Mouse (Mus musculus) macrophage (primary cell): ENCODE data around the gene Btn2a2. TPM values are rescaled to one million over a fixed set of nuclear protein-coding genes. Genes with fewer than 3 reads are reported as not detected.
"Not testable (repeated sequence)": the region's sequence is repeated elsewhere in the genome, so short reads cannot be mapped to it uniquely, and the experiment has no call there.

Experiments used
- H3K27ac ChIP-seq: fragments of 350-480 bp; formaldehyde crosslinking; 2 replicates; pipeline ENCODE4 v1.9.0; 2021
- H3K36me3 ChIP-seq: fragments of 350-480 bp; formaldehyde crosslinking; 2 replicates; pipeline ENCODE4 v1.9.0; 2021; ENCODE audit errors: inconsistent target
- H3K4me3 ChIP-seq: fragments of 350-480 bp; formaldehyde crosslinking; 2 replicates; pipeline ENCODE4 v1.9.0; 2021; ENCODE audit errors: inconsistent target
- H3K79me2 ChIP-seq: fragments of 350-480 bp; formaldehyde crosslinking; 2 replicates; pipeline ENCODE4 v1.9.0; 2021; ENCODE audit errors: inconsistent target
- WGBS: methylation state at CpG from one replicate; pipeline ENCODE4 v1.1.7; 2026; ENCODE audit warnings: inconsistent platforms; ENCODE audit not compliant: missing documents; 5-methylcytosine and 5-hydroxymethylcytosine counted together
- polyA plus RNA-seq: library from polyadenylated mRNA; stranded (reverse); fragments of 250-400 nt; gene quantifications from 3 replicates; pipeline ENCODE4 v1.2.4, GENCODE M21; 2018; ENCODE audit warnings: inconsistent platforms
- total RNA-seq, 78 experiments: library from RNA; depleted of rRNA; stranded (reverse); fragments of 250-400 nt; gene quantifications; 1 replicate in 9 of 78; 2 replicates in 24 of 78; 3 replicates in 43 of 78; 4 replicates in 2 of 78; pipeline ENCODE4 v1.2.4; 2018; ENCODE audit warnings: inconsistent platforms in 56 of 78

Gene Btn2a2
- total RNA-seq (2018; cell fraction: chromatin; rRNA removed), result not detected
- total RNA-seq (2018; cell fraction: cytosol; rRNA removed), result not detected
- total RNA-seq (2018; cell fraction: nucleus; rRNA removed), result not detected
- polyA plus RNA-seq, result not detected in 3 replicates

- H3K4me3 ChIP-seq, result no peak within 1 kb of the TSS
- 16% methylated on average over 12 of the region's 14 CpGs for WGBS
- H3K79me2 ChIP-seq, result no peaks in the 10 kb centered on the region
- H3K27ac ChIP-seq, result no peak within 1 kb of the TSS
- no peaks in the 10 kb centered on the region for H3K36me3 ChIP-seq
Observed at GRCm38 (mm10) chr13:23488400-23489322, at the start of gene Btn2a2. Gene Btn2a2, minus strand, starts transcription at chr13:23488857.

GRCm38 (mm10) chr13:23538249-23538648, 49.6 kb upstream of the Btn2a2 start:
- Histone ChIP-seq H3K36me3 (no peaks in the 10 kb centered on the region), H3K27ac (no peak overlapping the region; the same call in 1 of the 2 replicates), H3K79me2 (no peaks in the 10 kb centered on the region), H3K4me3 (no peak overlapping the region)
- 79% methylated on average over 5 of the region's 5 CpGs for WGBS

GRCm38 (mm10) chr13:23537006-23537710, 48.5 kb upstream of the Btn2a2 start:
- Histone ChIP-seq H3K4me3 (peak overlapping the region; percentile 39; the same call in 1 of the 2 replicates), H3K79me2 (no peaks in the 10 kb centered on the region), H3K27ac (peak overlapping the region; percentile 51; the same call in 1 of the 2 replicates), H3K36me3 (no peaks in the 10 kb centered on the region)
- WGBS, result 75% methylated on average over 2 of the region's 3 CpGs

- Histone ChIP-seq H3K4me3 (peak overlapping the region; percentile 39), H3K36me3 (no peaks in the 10 kb centered on the region), H3K27ac (peak overlapping the region; percentile 51), H3K79me2 (no peaks in the 10 kb centered on the region)
- WGBS, result 45% methylated on average over 7 of the region's 7 CpGs
Observed at GRCm38 (mm10) chr13:23536076-23536822, 47.6 kb upstream of the Btn2a2 start.

- Histone ChIP-seq H3K27ac (peak within 1 kb of the TSS; percentile 89), H3K4me3 (peak within 1 kb of the TSS; percentile 41)
- under 1% methylated on average over 22 of the region's 62 CpGs for WGBS
- H3K36me3 ChIP-seq, H3K79me2 ChIP-seq: not testable (repeated sequence)
Observed at GRCm38 (mm10) chr13:23535137-23536075, 46.7 kb upstream of the Btn2a2 start, which contains the start of gene Hist1h3g. Gene Hist1h3g, plus strand, starts transcription at chr13:23535422.

GRCm38 (mm10) chr13:23534368-23535131, 45.9 kb upstream of the Btn2a2 start:
- no peaks in the 10 kb centered on the region for H3K79me2 ChIP-seq
- peak overlapping the region; percentile 41 for H3K4me3 ChIP-seq
- H3K27ac ChIP-seq, result peak overlapping the region; percentile 89
- no peaks in the 10 kb centered on the region for H3K36me3 ChIP-seq
- WGBS, result 1% methylated on average over 15 of the region's 15 CpGs

GRCm38 (mm10) chr13:23533560-23534367, 45.1 kb upstream of the Btn2a2 start, which contains the start of gene Hist1h2af:
Gene Hist1h2af, plus strand, starts transcription at chr13:23533906.
- peak within 1 kb of the TSS; percentile 91 for H3K27ac ChIP-seq
- H3K4me3 ChIP-seq, result peak within 1 kb of the TSS; percentile 41
- H3K36me3 ChIP-seq, H3K79me2 ChIP-seq: not testable (repeated sequence)
- WGBS, result 4% methylated on average over 12 of the region's 53 CpGs

GRCm38 (mm10) chr13:23532262-23533075, 43.8 kb upstream of the Btn2a2 start:
- Histone ChIP-seq H3K79me2 (no peaks in the 10 kb centered on the region), H3K4me3 (peak overlapping the region; percentile 37), H3K36me3 (no peaks in the 10 kb centered on the region), H3K27ac (peak overlapping the region; percentile 91)
- WGBS, result 36% methylated on average over 9 of the region's 9 CpGs

- Histone ChIP-seq H3K36me3 (no peaks in the 10 kb centered on the region), H3K79me2 (no peaks in the 10 kb centered on the region), H3K27ac (peak within 1 kb of the TSS; percentile 91), H3K4me3 (peak within 1 kb of the TSS; percentile 58)
- WGBS, result under 1% methylated on average over 50 of the region's 70 CpGs
Observed at GRCm38 (mm10) chr13:23530901-23531875, 42.5 kb upstream of the Btn2a2 start, which contains the start of gene Hist1h4h. Gene Hist1h4h, plus strand, starts transcription at chr13:23531050.

GRCm38 (mm10) chr13:23530181-23530900, 41.7 kb upstream of the Btn2a2 start:
- Histone ChIP-seq H3K27ac (peak overlapping the region; percentile 91), H3K36me3 (no peaks in the 10 kb centered on the region), H3K4me3 (peak overlapping the region; percentile 58), H3K79me2 (no peaks in the 10 kb centered on the region)
- WGBS, result 2% methylated on average over 20 of the region's 20 CpGs
